Mouse (Mus musculus): ENCODE data around the gene Mov10.

Mov10 gene

DNA sequence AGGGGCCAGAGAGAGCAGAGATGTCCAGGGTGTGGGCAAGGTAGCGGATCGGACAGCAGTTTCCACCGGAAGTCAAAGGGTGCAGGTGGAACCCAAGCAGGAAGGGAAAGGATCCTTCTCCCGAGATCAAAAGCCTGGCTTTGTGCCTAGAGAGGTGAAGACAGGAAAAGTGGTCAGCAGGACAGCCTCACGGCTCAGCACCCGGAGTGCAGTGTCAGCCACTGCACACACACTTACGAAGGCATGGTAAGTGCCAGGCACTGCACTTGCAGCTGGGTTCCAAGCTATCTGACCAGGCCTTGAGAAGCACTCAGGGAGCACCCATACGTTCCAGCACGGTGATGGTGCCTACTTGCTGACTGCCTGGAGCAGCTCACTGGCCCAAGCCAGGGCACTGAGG, 12.8 kb downstream of the Mov10 start:
- DNase-seq (ENCODE audit: low read depth, low spot score): no peak

DNA sequence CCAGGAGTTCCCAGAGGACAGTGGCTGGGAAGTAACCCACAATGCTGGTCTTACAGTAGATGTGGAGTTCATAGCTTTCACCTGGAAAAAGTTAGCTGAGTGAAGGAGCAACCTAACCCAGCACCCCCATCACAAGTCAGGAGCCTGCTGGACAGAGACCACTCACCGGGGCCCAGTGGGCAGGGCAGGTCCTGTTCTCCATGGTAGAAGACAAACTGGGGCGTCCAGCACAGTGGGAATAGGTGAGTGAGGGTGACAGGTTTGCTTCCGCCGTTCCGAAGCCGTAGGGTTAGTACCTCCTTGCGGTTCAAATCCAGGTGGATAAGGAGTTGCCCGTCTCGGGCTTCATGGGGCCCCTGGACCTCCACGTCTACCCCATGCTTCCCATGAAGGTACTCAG, 14.1 kb downstream of the Mov10 start:
- no peak for DNase-seq (ENCODE audit: low read depth, low spot score)

DNA sequence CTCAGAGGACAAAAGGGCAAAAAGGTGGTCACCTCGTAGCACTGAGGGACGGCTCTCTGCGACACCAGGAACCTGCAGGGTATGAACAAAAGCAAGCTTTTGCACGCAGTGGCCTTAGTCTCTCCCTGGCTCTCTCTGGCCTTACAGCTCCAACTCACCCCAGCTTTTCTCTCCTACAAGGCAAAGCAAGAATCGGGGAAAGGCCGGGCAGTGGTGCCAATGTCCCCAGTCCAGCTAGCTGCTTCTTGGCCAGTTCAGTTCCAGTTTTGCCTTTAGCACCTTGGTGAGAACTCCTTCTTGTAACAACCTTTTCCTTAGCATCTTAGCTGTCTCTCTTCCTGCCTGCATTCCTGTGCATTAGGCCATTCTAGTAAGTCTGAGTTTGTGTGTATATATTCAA, 16.9 kb downstream of the Mov10 start:
- DNase-seq (ENCODE audit: low read depth, low spot score): no peak

DNA sequence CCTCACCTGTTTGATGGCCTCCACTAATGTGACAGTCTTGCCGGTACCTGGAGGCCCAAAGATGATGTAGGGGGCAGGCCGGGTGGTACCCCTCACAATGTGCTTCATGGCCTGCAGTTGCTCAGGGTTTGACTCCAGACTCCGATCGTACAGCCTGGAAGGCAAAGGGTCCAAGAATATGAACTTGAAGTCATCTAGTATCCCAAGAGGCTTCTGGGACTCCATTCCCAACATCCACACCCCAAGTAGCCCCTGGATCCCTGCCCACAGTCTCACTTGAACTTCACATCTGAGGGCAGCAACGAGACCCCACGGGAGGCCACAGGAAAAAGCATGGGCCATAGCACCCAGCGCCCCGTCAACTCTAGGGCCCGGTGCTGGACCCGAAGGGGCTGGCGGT, 17.7 kb downstream of the Mov10 start:
- DNase-seq (ENCODE audit: low read depth, low spot score): no peak

DNA sequence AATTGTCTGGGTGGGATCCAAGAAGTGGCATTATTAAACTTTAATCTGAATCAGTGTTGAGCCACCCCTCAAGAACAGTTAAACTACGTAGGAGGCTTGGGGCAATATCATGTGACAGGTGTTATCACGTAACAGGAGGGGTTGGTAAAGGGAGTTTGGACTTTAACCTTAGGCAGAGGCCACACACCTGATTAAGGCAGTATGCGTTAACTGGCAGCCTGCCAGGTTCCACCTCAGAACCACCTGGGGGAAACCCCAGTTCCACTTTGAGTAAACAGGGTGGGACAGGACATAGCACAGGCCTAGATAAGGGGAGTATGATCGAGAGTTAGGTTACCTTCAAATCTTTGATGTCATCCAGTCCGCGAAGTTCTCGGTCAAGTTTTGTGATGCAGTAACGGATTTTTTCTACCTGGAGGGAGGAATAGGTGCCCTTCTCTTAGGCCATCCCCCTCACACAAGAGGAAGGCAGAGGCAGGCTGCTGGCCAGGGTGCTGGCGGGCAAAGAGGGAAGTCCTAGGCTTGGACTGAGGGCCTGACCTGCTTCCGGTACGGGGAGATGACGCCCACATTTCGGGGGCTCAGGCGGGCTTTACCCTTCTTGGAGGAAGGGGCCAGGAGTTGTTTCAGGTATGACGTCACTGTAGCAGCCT, 21.8 kb downstream of the Mov10 start:
- DNase-seq (ENCODE audit: low read depth, low spot score): peak; percentile 78

DNA sequence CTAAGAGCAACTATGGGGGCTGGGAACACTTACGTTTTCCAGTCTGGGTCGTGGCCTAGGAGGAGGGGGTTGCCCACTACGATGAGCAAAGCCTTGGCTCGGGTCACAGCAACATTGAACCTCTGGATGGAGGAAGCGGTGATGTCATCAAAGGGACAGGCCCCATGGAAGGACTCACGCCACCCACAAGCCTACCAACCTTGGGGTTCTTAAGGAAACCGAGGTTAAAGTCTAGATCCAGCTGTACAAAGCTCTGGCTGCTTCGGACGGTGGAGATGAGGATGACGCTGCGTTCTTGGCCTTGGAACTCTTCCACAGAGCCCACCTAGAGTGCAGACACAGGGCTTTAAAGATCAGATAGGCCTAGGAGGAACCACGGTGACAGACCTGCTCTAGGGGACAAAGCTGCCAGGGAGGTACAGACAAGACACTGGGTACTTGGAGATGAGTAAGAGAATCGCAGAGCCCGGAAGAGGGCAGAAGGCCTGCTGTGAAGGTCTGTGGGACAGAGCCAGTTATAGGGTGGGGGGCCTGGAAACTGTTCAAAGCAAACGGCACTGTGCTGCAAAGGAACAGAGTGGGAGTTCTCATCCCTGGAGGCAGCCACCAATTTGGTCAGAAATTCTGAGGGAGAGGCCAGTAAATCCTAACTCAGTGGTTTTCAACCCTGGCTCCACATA, 22.6 kb downstream of the Mov10 start:
- no peak for DNase-seq (ENCODE audit: low read depth, low spot score)

DNA sequence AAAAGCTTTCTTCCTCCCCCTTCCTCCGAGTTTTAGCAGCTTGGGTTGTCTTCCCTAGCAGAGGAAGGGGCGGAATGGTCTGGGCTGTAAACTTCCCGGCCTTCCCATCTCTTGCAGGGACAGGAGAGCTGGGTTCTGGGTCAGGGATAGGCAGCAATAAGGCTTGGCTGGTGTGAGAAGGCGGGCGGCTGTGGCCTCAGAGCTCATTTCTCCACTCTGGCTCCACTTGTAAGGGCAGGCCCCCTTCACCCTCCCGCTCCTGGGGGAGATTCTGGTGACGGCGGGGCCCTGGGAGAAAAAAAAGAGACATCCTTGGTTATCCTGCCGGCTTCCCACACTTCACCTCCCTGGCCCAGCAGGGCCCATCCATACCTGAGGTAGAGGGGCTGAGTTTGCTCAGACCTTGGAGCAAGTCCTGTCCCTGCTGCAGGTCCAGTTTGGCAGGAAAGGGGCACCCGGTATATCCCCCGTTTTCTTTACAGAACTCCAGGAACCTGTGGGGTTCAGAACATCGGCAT, 23.4 kb downstream of the Mov10 start:
- no peak for DNase-seq (ENCODE audit: low read depth, low spot score)

DNA sequence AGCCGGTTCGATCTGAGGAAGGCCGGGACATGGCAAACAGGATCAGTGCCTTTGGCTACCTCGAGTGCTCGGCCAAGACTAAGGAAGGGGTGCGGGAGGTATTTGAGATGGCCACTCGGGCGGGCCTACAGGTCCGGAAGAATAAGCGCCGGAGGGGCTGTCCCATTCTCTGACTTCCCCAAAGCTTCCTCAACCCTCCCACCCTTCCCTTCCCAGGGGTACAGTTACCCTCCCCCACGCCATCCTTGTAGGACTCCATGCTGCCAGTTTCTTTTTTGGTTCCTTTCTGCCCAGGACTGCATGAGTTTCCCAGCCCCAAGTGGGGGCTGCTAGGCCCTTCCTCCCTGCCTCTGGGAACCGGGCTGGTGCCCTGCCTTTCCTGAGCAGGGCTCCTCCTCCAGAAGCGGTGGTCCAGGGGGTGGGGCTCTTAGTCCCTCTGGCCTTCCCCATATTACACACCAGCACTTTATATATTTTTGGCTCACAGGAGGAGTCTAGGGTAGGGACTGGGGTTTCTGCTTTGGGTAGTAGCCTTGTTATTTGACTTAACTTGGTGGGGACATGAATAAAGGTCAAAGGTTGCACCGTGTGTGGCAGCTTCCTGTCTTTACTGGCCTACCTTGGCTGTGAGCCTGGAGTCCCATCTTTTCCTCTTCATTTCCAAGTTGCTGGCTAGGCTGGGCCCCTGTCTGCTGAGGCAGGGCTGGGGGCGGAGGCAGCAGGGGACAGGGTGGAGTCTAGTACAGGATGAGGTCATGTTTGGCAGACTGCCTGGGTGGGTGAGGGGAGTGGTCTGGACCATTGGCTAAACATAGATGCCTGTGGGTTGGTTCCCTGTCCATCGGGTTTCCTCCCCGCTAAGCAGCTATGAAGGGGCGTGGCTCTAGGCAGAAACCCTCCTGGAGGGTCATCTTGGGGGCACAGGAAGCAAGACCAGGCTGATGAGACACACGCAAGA, 24.2 kb downstream of the Mov10 start:
- peak; percentile 63 for DNase-seq (ENCODE audit: low read depth, low spot score)

DNA sequence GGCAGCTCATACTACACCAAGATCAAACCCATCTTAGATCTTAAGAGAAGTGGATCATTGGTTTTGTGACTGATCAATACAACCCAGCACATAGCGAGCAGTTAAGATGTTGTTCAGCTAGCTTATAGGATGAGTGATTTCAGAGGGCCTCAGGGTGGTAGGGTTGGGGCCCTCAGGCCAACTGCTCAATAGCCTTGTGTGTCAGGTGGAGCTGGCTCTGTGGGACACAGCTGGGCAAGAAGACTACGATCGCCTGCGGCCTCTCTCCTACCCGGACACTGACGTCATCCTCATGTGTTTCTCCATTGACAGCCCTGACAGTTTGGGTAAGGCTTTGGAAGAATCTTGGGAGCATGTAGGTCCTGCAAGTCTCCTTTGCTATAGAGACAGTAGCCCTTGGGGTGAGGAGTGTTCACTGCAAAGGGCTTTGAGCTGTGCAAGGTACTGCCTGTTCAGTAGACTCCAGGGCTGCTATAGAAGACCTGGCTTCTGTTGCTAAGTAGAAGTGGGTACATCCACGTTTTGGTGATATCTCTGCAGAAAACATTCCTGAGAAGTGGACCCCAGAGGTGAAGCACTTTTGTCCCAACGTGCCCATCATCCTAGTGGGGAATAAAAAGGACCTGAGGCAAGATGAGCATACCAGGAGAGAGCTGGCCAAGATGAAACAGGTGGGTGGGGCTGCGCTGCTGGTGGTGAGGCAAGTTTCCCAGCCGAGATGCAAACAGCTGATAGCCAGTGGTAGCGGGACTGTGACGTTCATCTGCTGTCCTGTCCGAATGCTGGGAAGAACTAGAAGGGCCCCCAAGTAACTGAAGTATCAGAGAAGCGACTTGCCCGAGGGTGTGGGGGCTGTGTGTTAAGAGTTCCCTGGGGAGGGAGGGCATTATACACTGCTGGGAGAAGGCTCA, 25.7 kb downstream of the Mov10 start:
- DNase-seq (ENCODE audit: low read depth, low spot score): no peak

DNA sequence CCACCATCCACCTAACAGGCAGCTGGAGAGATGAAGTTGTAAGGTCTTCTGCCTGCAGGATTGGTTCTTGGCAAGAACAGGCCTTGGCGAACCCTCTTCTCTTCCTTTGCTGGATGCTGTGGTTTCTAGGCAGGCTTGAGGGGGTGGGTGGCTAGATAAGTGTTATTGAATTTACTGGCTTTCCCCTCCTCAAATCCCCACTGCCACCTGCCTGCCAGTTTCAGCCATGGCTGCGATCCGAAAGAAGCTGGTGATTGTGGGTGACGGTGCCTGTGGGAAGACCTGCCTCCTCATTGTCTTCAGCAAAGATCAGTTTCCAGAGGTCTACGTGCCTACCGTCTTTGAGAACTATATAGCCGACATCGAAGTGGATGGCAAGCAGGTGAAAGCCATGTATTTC, 26.7 kb downstream of the Mov10 start:
- no peak for DNase-seq (ENCODE audit: low read depth, low spot score)

DNA sequence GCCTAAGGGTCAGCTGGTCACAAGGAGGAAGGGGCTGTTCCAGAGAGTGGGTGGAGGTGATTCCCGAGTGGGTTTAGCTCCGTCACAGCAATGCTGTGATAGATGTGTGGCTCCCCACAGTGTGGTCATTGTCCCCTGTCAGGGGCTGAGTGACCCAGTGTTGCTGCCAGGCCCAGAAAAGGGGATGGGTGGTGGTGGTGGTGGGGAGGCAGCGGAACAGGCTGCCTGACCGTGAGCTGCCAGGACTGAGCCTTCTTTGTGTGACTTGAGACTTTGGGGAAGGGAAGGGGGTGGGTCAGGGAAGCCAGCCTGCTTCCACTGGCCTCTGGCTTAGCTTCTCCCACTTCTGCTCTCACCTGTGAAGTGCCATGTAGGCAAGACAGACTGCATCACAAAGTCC, 27.3 kb downstream of the Mov10 start:
- DNase-seq (ENCODE audit: low read depth, low spot score): no peak

DNA sequence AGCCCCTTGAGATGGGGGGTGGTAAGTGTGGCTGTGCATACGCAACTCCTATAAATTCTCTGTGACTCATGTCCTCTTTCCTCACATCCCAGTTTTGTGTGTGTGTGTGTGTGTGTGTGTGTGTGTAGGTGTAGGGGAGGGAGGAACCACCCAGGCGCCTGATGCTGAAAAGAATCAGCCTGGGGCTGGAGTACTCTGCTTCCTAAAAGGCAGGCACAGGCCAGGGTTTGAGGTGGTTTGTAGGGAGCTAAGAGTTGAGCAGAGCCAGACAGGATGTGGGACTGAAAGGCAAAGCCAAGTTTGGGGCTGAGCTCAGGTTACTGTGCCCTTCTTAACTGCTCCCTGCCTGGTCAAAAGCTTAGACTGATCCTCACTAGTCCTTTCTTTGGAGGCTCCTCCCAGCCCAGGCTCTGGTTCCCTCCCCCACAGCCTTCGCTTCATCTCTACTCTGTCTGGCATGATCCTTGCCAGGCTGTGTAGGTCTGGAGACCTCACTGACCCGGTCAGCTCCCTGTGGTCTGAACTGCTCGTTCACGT, 27.9 kb downstream of the Mov10 start:
- DNase-seq (ENCODE audit: low read depth, low spot score): no peak

DNA sequence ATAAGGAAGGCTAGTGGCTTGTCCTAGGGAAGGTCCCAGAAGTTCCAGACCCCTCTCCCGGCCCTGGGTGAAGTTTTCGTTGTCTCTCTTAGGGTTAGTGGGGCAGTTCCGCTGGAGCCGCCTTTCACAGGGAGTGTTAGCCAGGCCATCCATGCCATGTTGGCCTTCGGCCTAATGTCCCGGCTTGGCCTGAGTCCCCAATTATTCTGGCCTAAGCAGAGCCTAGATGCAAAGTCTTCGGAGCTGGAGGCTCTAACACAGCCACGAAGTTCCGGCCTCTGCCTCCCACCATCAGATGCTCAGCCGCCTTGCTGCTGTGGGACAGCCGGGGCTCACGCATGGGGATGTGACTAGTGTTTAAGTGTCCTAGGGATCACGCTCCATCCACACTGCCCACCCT, 28.5 kb downstream of the Mov10 start:
- DNase-seq (ENCODE audit: low read depth, low spot score): no peak

DNA sequence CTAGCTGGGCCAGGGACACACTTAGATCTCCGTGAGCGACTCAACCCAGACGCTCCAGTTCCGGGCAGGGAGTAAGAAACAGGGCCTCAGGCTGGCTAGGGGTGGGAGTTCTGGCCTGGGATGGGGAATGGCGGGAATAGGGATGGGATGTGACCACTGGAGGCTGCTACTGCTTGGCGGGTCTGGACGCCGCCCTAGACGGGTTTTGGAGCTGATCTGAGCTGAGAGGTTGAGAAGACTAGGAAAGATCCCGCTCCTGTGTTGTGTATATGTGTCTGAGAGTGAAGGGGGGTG, 29.1 kb downstream of the Mov10 start:
- no peak for DNase-seq (ENCODE audit: low read depth, low spot score)

DNA sequence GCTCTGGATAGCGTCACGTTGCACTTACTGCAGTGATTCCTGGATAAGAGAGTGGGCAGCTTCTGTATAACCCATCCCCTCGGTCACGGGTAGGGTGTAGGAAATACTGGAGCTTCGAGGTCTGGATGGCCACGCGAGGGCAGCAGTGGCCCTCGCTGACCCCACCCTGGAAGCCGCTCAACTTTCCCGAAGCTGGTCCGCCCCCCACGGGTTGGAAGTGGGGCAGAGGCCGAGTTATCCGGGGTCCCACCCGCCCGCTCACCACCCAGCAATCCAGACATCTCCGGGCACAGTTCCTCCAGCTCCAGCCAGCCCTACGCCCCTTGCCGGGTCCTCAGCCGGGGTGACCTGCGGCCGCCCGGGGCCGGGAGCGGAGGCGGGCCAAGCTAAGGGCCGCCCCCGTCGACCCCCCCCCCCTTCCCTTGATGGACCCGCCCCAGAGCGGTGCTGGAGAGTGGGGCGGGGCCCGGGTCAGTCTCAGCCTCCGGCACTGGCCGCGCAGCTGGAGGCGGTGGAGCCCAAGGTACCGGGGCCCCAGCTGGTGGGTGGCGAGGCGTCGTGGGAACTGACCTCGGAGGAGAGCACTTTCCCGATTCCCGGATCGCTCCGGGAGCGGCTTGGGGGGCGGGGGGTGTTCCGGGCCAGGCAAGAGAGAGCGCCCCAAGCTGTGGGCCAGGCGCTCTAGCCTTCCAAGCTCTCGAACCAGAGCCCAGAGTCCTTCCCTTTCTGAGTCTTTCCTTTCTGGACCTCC, 29.6 kb downstream of the Mov10 start:
- peak; percentile 59 for DNase-seq (ENCODE audit: low read depth, low spot score)

DNA sequence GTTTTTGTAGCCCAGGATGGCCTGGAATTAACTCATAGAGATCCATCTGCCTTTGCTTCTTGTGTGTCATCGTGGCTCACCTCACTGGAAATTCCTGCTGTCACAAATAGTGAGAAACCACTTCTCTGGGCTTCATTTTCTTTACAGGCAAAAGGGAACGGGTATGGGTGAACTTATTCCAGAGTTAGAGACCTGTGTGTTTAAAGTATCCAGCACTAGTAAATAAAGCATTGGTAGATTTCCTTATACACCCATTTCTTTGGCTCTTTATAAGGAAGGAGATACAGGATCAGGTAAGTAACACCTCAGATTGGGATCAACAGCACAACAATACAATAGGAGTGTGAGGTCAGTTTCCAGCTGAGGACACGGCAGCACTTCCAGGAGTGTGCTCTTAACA, 30.3 kb downstream of the Mov10 start, which contains the start of gene Rhoc:
Gene Rhoc, plus strand, starts transcription at position 301 of the 400 bp plus-strand sequence.
- DNase-seq (ENCODE audit: low read depth, low spot score): no peak

DNA sequence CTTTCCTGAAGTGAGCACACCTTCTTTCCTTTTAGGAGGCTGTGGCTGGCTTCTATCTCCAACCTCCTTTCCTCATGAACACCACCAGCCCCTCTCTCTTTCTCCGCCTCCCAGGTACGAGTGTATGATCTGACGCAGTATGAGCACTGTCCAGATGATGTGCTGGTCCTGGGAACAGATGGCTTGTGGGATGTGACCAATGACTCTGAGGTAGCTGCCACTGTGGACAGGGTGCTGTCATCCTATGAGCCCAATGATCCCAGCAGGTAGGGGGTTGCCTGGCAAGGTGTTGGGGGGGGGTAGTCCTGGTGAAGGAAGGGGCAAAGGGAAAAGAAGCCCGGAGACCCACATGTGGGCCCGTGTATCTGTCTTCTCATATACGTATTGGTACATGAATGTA, 33.1 kb downstream of the Mov10 start:
- no peak for DNase-seq (ENCODE audit: low read depth, low spot score)

DNA sequence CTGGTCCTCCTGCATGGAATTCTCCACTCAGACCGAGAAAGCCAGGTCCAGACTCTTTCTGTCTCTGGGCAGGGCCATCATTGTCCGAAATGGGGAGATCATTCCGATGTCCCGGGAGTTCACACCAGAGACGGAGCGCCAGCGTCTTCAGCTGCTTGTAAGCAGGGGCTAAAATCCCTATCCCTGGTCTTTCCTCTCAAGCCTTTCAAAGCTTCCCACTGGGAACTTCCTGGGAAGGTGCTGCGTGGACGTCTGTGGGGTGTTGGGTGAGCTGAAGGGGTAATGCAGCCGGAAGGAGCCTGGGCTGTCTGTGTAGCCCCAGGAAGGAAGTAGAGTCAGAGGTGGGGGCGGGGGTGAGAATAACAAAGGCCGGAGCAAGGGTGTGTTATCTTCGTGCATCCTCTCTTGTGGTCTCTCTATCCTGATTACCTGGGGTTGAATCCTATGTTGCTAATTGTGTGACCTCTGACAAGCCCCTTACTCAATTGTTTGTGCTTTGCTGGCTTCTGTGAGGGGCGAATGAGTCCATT, 34.3 kb downstream of the Mov10 start:
- peak; percentile 54 for DNase-seq (ENCODE audit: low read depth, low spot score)

DNA sequence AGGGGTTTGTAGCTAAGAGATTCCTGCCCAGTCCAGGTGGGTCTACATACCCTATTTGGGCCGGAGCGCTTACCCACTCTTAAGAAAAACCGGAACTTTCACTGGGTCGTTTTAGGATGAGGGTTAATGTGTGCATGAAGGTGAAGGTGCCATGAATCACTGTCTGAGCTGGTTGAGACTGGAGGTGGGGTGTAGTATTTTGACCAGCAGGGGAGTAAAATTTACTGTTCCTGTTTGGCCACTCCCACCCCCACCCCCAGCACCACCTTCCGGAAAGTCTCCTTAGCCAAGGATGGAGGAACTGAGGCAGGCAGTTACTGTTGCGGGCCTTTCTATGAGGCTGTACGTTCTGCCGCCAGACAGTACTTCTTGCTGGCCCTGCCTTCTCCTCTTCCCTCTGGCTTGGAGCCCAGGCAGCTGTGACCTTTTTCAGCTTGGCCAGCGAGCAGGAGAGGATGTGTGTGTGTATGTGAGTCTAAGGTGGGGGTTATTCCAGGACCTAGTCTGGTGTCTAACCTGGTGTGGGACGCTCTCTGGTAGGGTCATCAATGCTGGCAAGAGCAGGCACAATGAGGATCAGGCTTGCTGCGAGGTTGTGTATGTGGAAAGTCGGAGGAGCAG, 36.2 kb downstream of the Mov10 start:
- DNase-seq (ENCODE audit: low read depth, low spot score): peak; percentile 45

DNA sequence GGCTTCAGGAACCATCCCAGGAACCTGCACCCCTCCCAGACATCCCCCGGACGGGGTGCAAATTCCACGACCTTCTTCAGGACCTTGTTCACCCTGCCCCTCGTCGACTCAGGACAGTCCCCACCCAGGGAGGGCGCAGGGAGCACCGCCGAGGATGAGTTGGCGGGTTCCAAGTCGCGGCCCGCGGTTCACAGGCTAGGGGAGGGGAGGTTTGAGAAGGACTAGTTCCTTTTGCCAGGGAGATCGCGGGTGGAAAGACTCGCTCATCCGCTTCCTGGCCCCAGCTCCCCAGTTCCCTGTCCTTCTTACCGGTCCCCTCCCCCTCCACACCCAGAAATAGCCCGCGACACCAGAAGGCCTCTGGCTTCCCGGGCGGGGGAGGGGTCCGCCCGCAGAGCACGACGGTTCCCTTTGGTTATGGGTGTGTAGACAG, 36.9 kb downstream of the Mov10 start, which contains the start of gene Fam19a3:
Gene Fam19a3, minus strand, starts transcription at position 370 of the 433 bp plus-strand sequence.
- DNase-seq (ENCODE audit: low read depth, low spot score): peak; percentile 69
